Mouse (Mus musculus) spleen, postnatal 4 days (tissue): Measurements from ENCODE around the gene Rfc4.
A peak's percentile ranks its signal among the peaks of the same experiment; 100 is the strongest.

Experiments used
- DNase-seq, 2 experiments: peaks; one replicate each; pipeline ENCODE4 v3.0.0; 2022; ENCODE audit warnings: low spot score in 2 of 2

Gene Rfc4

DNA sequence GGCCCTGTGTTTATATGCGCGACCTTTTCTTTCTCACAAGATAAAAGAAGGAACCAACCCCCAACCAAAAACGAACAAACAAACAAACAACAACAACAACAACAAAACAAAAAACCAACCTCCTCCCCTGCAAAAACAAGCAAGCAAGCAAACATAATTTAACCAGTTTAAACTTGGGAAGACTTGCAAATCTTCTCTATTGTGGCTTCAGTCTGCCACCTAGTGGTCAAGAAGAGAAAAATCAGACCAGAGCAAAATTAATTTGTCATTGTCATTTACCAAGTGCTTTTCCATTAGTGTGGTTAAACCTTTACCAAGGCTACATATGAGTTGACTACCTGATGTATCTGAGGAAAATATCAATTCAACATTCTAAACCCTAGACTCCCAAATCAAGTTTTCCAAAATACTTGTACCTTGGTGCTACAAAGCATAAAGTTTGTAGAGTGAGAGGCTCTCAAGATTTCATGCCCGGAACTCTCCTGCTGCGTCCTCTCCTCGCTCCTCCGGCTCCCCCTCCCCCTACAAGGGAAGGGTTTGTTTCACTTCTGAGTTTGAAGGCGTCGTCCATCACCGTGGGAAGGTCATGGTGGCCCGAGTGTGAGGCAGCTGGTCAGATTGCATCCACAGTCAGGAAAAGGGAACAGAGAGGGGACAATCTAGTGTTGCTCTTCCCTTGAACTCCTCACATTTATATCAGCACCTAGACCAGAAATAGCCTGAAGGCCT lies 8.0 kb upstream of the Rfc4 start:
- no peak for DNase-seq

GRCm38 (mm10) chr16:23132336-23132735 lies 4.8 kb upstream of the Rfc4 start:
- no peak for DNase-seq

- no peak for DNase-seq
These were observed 2.8 kb upstream of the Rfc4 start for GRCm38 (mm10) chr16:23130303-23130702.

GRCm38 (mm10) chr16:23127311-23127672 lies 245 bp downstream of the Rfc4 start:
- no peak for DNase-seq

GRCm38 (mm10) chr16:23124398-23124797 lies 3.1 kb downstream of the Rfc4 start:
- no peak for DNase-seq

GRCm38 (mm10) chr16:23123104-23123503 lies 4.4 kb downstream of the Rfc4 start:
- no peak for DNase-seq

DNA sequence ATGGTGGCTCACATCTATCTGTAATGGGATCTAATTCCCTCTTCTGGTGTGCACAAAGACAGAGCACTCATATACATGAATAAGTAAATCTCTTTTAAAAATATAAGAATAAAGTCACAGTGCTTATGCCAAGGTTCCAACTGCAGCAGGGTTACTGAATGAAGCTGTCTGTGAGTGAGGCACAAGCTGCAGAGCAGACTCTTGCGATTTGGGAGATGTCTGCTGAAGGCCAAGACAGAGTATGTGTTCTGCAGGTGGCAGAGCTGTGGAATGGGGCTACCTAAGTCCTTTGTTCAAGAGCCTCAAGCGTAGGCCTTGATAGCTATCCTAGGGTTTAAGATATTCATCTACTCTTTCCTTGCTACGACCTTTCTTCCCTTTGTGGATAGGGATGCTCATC lies 5.1 kb downstream of the Rfc4 start:
- DNase-seq, result no peak

- DNase-seq, result no peak
These were observed 10.4 kb downstream of the Rfc4 start for GRCm38 (mm10) chr16:23117173-23117572.

DNA sequence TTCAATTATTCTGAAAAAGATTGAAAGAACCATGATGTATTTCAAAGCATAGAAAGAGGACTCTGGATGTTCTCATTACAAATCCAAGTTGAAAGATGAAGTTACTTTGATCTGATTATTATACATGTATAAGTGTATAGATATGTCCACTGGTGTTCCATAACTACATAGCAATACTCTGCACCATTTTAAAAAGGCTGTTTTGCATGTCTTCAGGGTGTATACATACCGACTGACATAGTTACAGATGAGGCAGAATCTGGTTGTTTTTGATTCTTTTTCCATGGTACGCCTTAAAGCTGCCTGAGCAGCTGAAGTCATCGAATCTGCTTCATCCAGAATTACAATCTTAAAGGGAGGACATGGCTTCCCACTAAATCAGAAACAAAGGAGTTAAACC lies 12.1 kb downstream of the Rfc4 start:
- DNase-seq, result no peak

GRCm38 (mm10) chr16:23114339-23115171 lies 13.0 kb downstream of the Rfc4 start:
- DNase-seq, result no peak

GRCm38 (mm10) chr16:23113903-23114302 lies 13.6 kb downstream of the Rfc4 start:
- DNase-seq, result no peak

- DNase-seq, result no peak
These were observed 14.6 kb downstream of the Rfc4 start for GRCm38 (mm10) chr16:23112861-23113435.

- no peak for DNase-seq
These were observed 15.2 kb downstream of the Rfc4 start for GRCm38 (mm10) chr16:23112348-23112747.

GRCm38 (mm10) chr16:23109350-23110280 lies 17.9 kb downstream of the Rfc4 start:
- no peak for DNase-seq

DNA sequence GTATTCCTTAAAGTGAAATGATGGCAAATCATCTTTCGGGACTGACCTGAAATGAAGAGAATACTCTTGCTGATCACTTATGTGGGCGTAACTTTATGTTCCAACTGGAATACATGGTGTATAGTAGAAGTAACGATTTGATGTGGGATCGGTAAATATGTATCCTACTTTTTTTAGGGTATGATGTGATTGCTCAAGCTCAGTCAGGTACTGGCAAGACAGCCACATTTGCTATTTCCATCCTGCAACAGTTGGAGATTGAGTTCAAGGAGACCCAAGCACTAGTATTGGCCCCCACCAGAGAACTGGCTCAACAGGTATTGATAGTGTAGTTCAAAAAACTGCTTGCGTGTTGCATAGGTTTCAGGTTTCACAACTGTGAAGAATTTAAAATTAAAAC lies 18.6 kb downstream of the Rfc4 start:
- no peak for DNase-seq

- DNase-seq, result peak; percentile 82 to 91
These were observed 19.4 kb downstream of the Rfc4 start for GRCm38 (mm10) chr16:23107946-23108759.

DNA sequence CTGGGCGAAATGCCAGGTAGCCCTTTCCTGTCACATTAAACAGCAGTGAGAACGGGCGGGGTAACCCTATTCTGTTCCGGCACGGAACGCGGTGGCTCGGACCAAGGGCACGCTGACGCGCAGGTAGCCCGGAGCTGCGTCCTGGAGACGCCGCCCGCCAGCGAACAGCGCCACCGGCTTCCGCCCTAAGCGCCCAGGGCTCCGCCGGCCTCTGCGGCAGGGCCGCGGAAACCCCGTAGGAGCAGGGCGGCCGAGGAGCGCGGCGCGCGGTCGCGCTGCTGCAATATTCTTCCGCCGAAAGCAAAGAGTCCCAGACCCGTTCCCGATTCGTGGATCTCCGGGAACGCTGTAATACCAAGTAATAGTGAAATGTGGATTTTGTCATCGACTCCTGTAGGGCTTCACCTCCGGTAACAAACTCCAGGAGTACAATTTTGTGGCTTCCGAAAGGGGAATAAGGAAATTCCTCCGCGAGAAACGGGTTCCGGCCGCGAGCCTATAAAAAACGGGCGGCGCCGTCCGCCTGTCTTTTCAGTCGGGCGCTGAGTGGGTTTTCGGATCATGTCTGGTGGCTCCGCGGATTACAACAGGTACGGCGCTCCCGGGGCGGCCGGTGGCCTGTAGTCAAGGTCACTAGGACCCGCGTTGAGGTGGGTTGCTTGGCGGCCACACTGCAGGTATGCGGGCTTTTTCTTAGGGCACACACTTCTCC lies 20.1 kb downstream of the Rfc4 start, which contains the start of gene Eif4a2:
Gene Eif4a2, plus strand, starts transcription at position 214 of the 712 bp plus-strand sequence.
- DNase-seq, result peak; percentile 93 to 97

GRCm38 (mm10) chr16:23106121-23106520 lies 21.4 kb downstream of the Rfc4 start:
- no peak for DNase-seq

DNA sequence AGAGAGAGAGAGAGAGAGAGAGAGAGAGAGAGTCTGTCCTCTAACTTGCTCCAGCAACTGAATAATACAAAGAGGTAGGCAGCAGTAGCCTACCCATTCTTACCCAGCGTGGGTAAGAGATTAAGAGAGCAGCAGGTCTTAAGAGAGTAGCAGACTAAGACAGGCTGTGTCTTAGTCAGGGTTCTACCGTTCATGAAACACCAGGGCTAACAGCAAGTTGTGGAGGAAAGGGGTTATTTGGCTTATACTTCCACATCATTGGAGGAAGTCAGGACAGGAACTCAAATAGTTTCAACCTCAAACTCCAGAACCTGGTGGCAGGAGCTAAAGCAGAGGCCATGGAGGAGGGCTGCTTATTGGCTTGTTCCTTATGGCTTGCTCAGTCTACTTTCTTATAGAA lies 23.7 kb downstream of the Rfc4 start:
- no peak for DNase-seq
